Mouse (Mus musculus) 416B (cell line): ENCODE data around the gene Calml3.
"Not testable (repeated sequence)": the region's sequence is repeated elsewhere in the genome, so short reads cannot be mapped to it uniquely, and the experiment has no call there.

Experiments used
- DNase-seq: peaks from one replicate; pipeline ENCODE4 v3.0.0; 2011; ENCODE audit warnings: low read depth

Gene Calml3

GRCm38 (mm10) chr13:3804186-3804585 is at the start of gene Calml3:
Gene Calml3, minus strand, starts transcription at chr13:3804316.
- DNase-seq = no peak

GRCm38 (mm10) chr13:3850330-3850729 is 46.2 kb upstream of the Calml3 start:
- no peak for DNase-seq

DNA sequence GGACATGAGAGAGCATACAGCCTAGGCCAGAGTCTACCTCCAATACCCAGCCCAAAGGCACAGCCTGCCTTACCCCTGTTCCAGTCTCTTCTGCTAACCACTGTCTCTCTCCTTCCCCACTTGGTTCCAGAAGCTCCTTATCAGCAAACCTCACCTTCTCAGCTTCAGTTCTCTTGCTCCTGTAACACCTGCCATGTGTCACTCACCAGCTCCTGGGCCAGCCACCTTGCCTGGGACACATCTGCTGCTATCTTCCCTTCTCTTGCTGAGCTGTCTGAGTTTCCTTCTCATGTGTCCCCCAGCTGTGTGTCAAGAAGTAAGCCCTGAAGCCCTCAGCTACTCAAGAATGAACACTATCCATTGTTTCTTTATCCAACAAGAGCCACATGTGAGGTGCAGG is 36.5 kb upstream of the Calml3 start:
- DNase-seq = not testable (repeated sequence)

DNA sequence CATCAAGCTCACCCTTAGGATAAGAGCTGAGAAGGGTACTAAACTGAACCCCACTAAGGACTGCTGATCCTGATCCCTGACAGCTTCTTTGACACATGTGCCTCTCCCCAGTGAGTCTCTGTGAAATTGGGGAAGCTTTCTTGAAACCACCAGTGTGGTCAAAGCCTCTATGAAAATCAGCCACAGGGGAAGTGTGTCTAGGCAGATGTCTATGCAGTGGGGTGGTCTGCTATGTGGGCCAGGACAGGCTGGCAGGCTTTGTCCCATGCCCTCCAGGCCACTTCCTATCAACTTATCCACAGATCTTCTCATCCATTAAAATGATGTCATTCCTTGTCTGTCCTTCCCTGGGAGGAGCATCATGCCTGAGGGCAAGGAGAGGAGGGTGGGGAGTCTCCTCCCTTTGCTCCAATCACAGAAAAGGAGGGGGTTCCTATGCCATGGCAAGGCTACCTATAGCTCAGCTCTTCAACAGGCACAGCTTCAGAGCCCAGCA is 33.2 kb upstream of the Calml3 start, which contains the start of gene Calm4:
Calm4 (plus strand) TSS at position 446 of the 496 bp plus-strand sequence.
- DNase-seq = peak; percentile 47

DNA sequence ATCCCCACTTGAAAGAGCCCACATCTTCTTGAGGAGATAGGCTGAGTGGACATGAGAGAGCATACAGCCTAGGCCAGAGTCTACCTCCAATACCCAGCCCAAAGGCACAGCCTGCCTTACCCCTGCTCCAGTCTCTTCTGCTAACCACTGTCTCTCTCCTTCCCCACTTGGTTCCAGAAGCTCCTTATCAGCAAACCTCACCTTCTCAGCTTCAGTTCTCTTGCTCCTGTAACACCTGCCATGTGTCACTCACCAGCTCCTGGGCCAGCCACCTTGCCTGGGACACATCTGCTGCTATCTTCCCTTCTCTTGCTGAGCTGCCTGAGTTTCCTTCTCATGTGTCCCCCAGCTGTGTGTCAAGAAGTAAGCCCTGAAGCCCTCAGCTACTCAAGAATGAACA is 29.5 kb upstream of the Calml3 start:
- not testable (repeated sequence) for DNase-seq

DNA sequence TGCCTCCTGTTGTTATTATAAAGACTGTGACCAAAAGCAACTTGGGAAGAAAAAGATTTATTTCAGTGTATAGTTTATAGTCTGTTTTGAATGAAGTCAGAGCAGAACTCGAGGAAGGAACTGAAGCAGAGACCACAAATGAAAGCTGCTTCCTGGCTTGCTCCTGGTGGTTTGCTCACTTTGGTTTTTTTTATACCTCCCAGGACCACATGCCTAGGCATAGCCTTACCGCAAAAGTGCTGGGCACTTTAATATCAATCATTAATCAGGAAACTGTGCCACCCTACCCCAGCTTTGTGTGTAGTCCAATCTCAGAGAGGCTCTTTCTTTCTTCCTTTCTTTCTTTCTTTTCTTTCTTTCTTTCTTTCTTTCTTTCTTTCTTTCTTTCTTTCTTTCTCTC is 28.3 kb upstream of the Calml3 start:
- DNase-seq = peak; percentile 94

- DNase-seq = no peak
Measured at GRCm38 (mm10) chr13:3831994-3832393, 27.9 kb upstream of the Calml3 start.

- no peak for DNase-seq
Measured at GRCm38 (mm10) chr13:3831546-3831945, 27.4 kb upstream of the Calml3 start.

DNA sequence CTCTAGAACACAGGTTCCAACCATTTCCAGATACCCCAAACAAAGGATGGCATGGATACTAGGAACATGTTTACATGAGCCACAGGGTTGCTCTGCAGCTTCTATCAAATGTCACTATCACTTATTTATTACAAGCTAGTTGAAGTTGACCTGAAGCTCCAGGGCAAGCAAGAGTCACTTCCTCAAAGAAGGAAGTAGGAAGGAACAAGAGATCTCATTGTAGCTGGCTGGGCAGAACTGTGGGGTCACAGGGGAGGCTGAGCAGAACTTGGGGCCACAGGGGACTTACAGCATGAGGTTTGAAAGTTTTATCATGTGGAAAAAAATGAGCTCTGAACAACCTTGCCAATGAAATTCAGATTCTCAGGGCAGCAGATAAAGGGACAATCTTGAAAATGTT is 21.6 kb upstream of the Calml3 start:
- DNase-seq = no peak

GRCm38 (mm10) chr13:3822105-3822504 is 18.0 kb upstream of the Calml3 start:
- DNase-seq = peak; percentile 64

DNA sequence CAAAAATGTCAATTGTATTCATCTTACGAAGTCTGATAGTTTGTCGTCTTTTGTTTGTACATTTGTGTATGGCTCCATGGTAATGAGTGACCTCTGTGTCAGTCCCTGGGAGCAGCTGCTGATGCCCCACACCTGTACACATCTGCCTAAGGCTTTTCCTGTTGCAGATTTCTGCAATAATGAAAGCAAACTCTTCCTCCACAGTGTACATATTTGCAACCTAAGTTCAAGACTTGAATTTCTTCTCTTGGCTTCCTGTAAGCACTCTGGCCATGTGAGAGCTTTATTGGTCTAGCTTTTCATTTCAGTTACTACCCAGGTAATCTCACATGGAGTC is 14.6 kb upstream of the Calml3 start:
- no peak for DNase-seq

- DNase-seq = peak; percentile 44
Measured at GRCm38 (mm10) chr13:3818012-3818739, 14.1 kb upstream of the Calml3 start.

- no peak for DNase-seq
Measured at GRCm38 (mm10) chr13:3807131-3807827, 3.2 kb upstream of the Calml3 start.

GRCm38 (mm10) chr13:3805638-3806037 is 1.5 kb upstream of the Calml3 start:
- DNase-seq = no peak

DNA sequence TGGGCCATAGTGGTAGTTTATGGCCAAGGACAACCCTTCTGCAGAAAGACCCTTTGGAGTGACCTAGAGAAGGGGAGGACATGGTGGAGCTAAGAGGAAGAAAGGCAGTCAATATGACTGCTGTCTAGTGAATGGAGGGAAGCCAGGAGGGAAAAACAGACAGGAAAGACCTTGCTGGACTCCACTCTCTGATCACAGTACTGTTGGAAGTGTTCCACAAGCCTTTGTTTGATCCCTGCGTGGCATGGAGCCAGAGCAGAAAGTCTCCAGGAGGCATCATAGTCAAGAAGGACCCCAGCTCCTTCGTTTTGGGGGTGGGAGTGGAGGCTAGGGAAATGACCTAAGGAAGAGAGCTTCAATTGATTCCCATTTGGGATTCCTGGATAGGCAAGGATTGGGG is 1.0 kb upstream of the Calml3 start:
- DNase-seq = no peak

DNA sequence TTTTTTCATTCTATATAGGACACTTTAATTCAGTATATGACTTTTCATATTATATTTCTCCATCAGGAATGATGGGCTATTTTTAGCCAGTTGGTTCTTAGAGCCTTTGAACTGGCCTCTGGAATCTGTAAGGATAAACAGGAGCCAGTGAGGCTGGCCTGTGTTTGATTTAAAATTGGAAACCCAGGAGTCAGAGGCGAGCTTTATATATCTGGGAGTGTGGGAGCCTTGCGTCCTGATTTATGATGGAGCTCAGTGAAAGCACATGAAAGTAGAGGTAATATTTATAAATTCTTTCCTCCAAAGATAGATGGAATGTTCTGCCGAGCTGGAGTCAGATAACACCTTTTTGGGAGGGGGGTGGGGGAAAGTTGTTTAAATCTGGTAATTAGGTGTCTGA is 4.7 kb downstream of the Calml3 start:
- no peak for DNase-seq

GRCm38 (mm10) chr13:3798751-3799150 is 5.4 kb downstream of the Calml3 start:
- no peak for DNase-seq

GRCm38 (mm10) chr13:3796649-3797048 is 7.5 kb downstream of the Calml3 start:
- DNase-seq = no peak

- no peak for DNase-seq
Measured at GRCm38 (mm10) chr13:3789531-3789930, 14.6 kb downstream of the Calml3 start.

GRCm38 (mm10) chr13:3788588-3788987 is 15.5 kb downstream of the Calml3 start:
- DNase-seq = no peak

DNA sequence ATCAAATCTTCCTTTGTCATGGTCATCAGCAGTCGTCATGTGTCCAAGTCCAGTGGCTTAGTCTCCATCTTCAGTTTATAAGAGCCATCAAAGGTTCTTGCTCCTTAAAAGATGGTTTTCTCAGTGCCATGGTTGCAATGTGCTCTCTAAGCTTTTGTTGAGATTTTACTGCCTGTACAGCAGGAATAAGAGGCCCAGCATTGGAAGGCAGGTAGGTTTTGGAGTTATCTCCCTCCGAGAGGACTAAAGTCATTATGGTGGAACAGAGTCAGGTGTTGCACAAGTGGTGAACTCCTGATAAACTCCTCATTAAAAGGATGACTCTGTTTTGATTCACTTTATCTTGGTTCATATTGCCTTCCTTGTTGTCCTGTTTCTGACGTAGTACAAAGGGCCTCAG is 16.5 kb downstream of the Calml3 start:
- no peak for DNase-seq

- no peak for DNase-seq
Measured at GRCm38 (mm10) chr13:3787102-3787501, 17.0 kb downstream of the Calml3 start.

- no peak for DNase-seq
Measured at GRCm38 (mm10) chr13:3783621-3784020, 20.5 kb downstream of the Calml3 start.

GRCm38 (mm10) chr13:3782499-3782898 is 21.6 kb downstream of the Calml3 start:
- peak; percentile 94 for DNase-seq
